8 mouse cellular contexts compared by ENCODE assay signal in the genomic region with DNA sequence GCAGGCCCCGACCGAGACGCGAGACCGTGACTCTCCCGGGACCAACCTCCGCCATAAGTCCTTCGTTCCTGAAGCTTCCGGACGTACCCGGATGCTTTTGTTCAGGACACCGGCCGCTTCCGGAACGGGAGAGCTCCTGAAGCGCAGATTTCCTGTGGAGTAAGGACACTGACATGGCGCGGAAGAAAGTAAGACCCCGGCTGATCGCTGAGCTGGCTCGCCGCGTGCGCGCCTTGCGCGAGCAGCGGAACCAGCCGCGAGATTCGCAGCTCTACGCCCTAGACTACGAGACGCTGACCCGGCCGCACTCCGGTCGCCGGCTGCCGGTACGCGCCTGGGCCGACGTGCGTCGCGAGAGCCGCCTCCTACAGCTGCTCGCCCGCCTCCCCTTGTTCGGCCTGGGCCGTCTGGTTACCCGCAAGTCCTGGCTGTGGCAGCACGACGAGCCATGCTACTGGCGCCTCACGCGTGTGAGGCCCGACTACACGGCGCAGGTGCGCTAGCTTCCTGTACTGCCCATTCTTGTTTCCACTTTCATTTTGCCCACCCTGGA. TPM values are rescaled to one million over a fixed set of nuclear protein-coding genes. Genes with fewer than 3 reads are reported as not detected.
DNase-seq lines count a peak whose midpoint lies in the region; ATAC-seq and TF ChIP-seq lines count a peak whose summit lies in the region.

Eme2 (minus strand) TSS at position 93 of the 553 bp plus-strand sequence.
Mrps34 (plus strand) TSS at position 122 of the 553 bp plus-strand sequence.

- DNase-seq in Patski (ENCODE audit: low read depth, low spot score) = peak; percentile 42
- DNase-seq in cerebellum, adult 9-11 months = peak; percentile 85
- DNase-seq in frontal cortex, postnatal 10 days (ENCODE audit: low spot score in 2 of 2) = peak; percentile 76 to 81
- peak; percentile 91 for DNase-seq in hindbrain, embryonic 11.5 days (ENCODE audit: low spot score)
- peak; percentile 83 to 88 for DNase-seq in layer of hippocampus, postnatal 14 days (ENCODE audit: low spot score in 2 of 2)
- peak; percentile 81 for DNase-seq in lung, postnatal 14 days
- DNase-seq in ovary, postnatal 36 days (ENCODE audit: low spot score) = peak; percentile 79
- DNase-seq in thymus, postnatal 25 days = peak; percentile 75

- WGBS in hindbrain, embryonic 11.5 days = under 1% methylated on average over 62 of the region's 62 CpGs

- ATAC-seq in Patski = peak; percentile 28
- peak; percentile 56 for ATAC-seq in hindbrain, embryonic 11.5 days (ENCODE audit: low FRiP score)

- peaks cover 16% of the 10 kb centered on the region for H3K36me3 ChIP-seq in hindbrain, embryonic 11.5 days (ENCODE audit: control insufficient read depth, insufficient read depth, low read length)

- H3K9me3 ChIP-seq in hindbrain, embryonic 11.5 days (ENCODE audit: control insufficient read depth, low read length) = no peaks in the 10 kb centered on the region

- no peak for TF ChIP-seq CTCF in Patski (IDR thresholded peaks at IDR 0.05)

- H3K27ac ChIP-seq in hindbrain, embryonic 11.5 days (ENCODE audit: low read depth, low read length) = peak within 1 kb of the TSS; percentile 78

- no peaks in the 10 kb centered on the region for H3K27me3 ChIP-seq in Patski
- H3K27me3 ChIP-seq in hindbrain, embryonic 11.5 days (ENCODE audit: control insufficient read depth, insufficient read depth, low read length) = no peaks in the 10 kb centered on the region

- H3K4me1 ChIP-seq in hindbrain, embryonic 11.5 days (replicated peaks; ENCODE audit: control insufficient read depth, insufficient read depth, low read length) = peaks cover 5% of the 10 kb centered on the region; the same call in 1 of the 2 replicates

- H3K9ac ChIP-seq in hindbrain, embryonic 11.5 days (ENCODE audit: low read depth, low read length) = peak within 1 kb of the TSS; percentile 87

- in situ Hi-C loops in Patski (cut with MboI; ENCODE audit: low pct_unique_long_range_greater_than_20kb) = no loop called here

- H3K4me3 ChIP-seq in hindbrain, embryonic 11.5 days (ENCODE audit: low read depth, low read length) = peak within 1 kb of the TSS; percentile 82

- CTCF ChIA-PET in Patski (lab: Charles Lee) = no interaction called here

- H3K4me2 ChIP-seq in hindbrain, embryonic 11.5 days (replicated peaks; ENCODE audit: low read depth, low read length) = peak within 1 kb of the TSS; percentile 77

- POLR2A ChIA-PET in Patski (lab: Charles Lee) = interaction anchor here (0.8 to 1.4 kb wide), 5 partner anchors 18 to 71 kb away, joined by 3 to 4 read pairs (median 4); no protein-coding TSS in a partner anchor

RNA-seq across cellular contexts. Expression of gene Eme2, which starts in this region (rescaled TPM):
- polyA plus RNA-seq in Patski (2021) = 21.4 TPM
- 22.7 and 24.2 TPM in 2 replicates for polyA plus RNA-seq in hindbrain, embryonic 11.5 days (2014; fragmentation: Nextera tagmentation; extraction: Ambion mirVana)
- total RNA-seq in layer of hippocampus, postnatal 14 days (2021) = 10 to 100 TPM; 66.9 to 83.2 TPM

RNA-seq across cellular contexts. Expression of gene Mrps34, which starts in this region (rescaled TPM):
- 115 TPM for polyA plus RNA-seq in Patski (2021)
- 70.5 and 73.3 TPM in 2 replicates for polyA plus RNA-seq in hindbrain, embryonic 11.5 days (2014; fragmentation: Nextera tagmentation; extraction: Ambion mirVana)
- total RNA-seq in layer of hippocampus, postnatal 14 days (2021) = 10 to 100 TPM; 73.0 to 76.3 TPM

Comparison
In these comparisons a context has a peak if more than half of its experiments do, and no peak if none do; other contexts are left out.
1. Peak in every context shown above with its lines: DNase-seq, ATAC-seq, H3K4me3 ChIP-seq and H3K27ac ChIP-seq.